Mouse (Mus musculus) midbrain, embryonic 15.5 days (tissue): ENCODE results near the gene Slc9a3r2. TPM values are rescaled to one million over a fixed set of nuclear protein-coding genes. Genes with fewer than 3 reads are reported as not detected.

Experiments used
- ATAC-seq: fragments of 200-750 bp; cut with Nextera tagmentation; replicated peaks from 2 replicates; pipeline ENCODE4 v1.8.0; 2017; ENCODE audit warnings: moderate TSS enrichment
- H3K27ac ChIP-seq: fragments of 300-500 bp; sonication (generic); 2 replicates; pipeline ENCODE4 v1.5.1; 2015; ENCODE audit warnings: mild to moderate bottlenecking, inconsistent platforms
- H3K27me3 ChIP-seq: fragments of 300-500 bp; sonication (generic); replicated peaks from 2 replicates; pipeline ENCODE4 v1.6.1; 2015; ENCODE audit warnings: inconsistent platforms
- H3K36me3 ChIP-seq: fragments of 300-500 bp; sonication (generic); replicated peaks from 2 replicates; pipeline ENCODE4 v1.6.1; 2015; ENCODE audit warnings: inconsistent platforms
- H3K4me1 ChIP-seq: fragments of 300-500 bp; sonication (generic); 2 replicates; pipeline ENCODE4 v1.6.1; 2015; ENCODE audit warnings: inconsistent platforms
- H3K4me2 ChIP-seq: fragments of 300-500 bp; sonication (generic); 2 replicates; pipeline ENCODE4 v1.6.1; 2015; ENCODE audit warnings: inconsistent platforms, mild to moderate bottlenecking, moderate library complexity
- H3K4me3 ChIP-seq: fragments of 300-500 bp; sonication (generic); 2 replicates; pipeline ENCODE4 v1.5.1; 2015; ENCODE audit warnings: mild to moderate bottlenecking, inconsistent platforms
- H3K9ac ChIP-seq: fragments of 300-500 bp; sonication (generic); 2 replicates; pipeline ENCODE4 v1.6.1; 2015; ENCODE audit warnings: mild to moderate bottlenecking, inconsistent platforms
- H3K9me3 ChIP-seq: fragments of 300-500 bp; sonication (generic); 2 replicates; pipeline ENCODE4 v1.6.1; 2016; ENCODE audit warnings: inconsistent platforms
- WGBS: fragments of 180-500 bp; shearing (Covaris S2); methylation state at CpG from one replicate; pipeline ENCODE4 v1.1.7; 2015; ENCODE audit warnings: mixed read lengths; 5-methylcytosine and 5-hydroxymethylcytosine counted together
- polyA plus RNA-seq: library from polyadenylated mRNA; unstranded; fragments of >200 nt; fragmentation: Nextera tagmentation; extraction: Ambion mirVana; gene quantifications from 2 replicates; pipeline ENCODE4 v1.2.1, GENCODE M21; 2015

Slc9a3r2 gene
- polyA plus RNA-seq, 1 experiment from 2014 or later, result 45.3 TPM

DNA sequence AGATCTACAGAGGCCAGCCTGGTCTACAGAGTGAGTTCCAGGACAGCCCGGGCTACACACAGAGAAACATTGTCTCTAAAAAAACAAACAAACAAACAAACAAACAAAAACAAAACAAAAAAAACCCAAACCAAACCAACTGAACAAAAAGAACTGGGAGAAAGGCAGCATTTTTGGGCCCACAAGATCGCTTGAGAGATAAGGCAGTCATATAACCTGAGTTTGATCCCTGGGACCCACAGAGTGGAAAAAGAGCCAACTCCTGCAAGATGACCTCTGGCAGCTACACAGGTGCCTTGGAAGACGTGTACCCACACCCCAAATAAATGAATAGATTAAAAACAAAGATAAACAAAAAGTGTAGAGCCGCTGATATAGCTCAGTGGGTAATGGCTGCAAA, 4.8 kb upstream of the Slc9a3r2 start:
- peaks cover 34% of the 10 kb centered on the region for H3K27me3 ChIP-seq
- H3K4me2 ChIP-seq, result no peak overlapping the region
- no peak overlapping the region for H3K27ac ChIP-seq
- H3K4me3 ChIP-seq, result no peak overlapping the region
- ATAC-seq, result no peak
- WGBS, result 71% methylated on average over 4 of the region's 4 CpGs
- peaks cover 19% of the 10 kb centered on the region for H3K4me1 ChIP-seq
- H3K9ac ChIP-seq, result no peak overlapping the region
- no peaks in the 10 kb centered on the region for H3K36me3 ChIP-seq
- H3K9me3 ChIP-seq, result no peaks in the 10 kb centered on the region

- Histone ChIP-seq H3K27me3 (peaks cover 27% of the 10 kb centered on the region), H3K27ac (no peak overlapping the region), H3K36me3 (no peaks in the 10 kb centered on the region), H3K9ac (peak overlapping the region; percentile 37), H3K4me3 (peak overlapping the region; percentile 23), H3K9me3 (no peaks in the 10 kb centered on the region), H3K4me2 (peak overlapping the region; percentile 49), H3K4me1 (peaks cover 25% of the 10 kb centered on the region)
- ATAC-seq, result no peak
- WGBS, result 6% methylated on average over 19 of the region's 19 CpGs
Measured at GRCm38 (mm10) chr17:24653967-24654710, 4.0 kb upstream of the Slc9a3r2 start.

GRCm38 (mm10) chr17:24651835-24652234, 1.7 kb upstream of the Slc9a3r2 start:
- no peak overlapping the region for H3K27ac ChIP-seq
- peaks cover 18% of the 10 kb centered on the region for H3K4me1 ChIP-seq
- H3K4me2 ChIP-seq, result no peak overlapping the region
- H3K9ac ChIP-seq, result no peak overlapping the region
- no peak for ATAC-seq
- H3K36me3 ChIP-seq, result no peaks in the 10 kb centered on the region
- no peak overlapping the region for H3K4me3 ChIP-seq
- H3K9me3 ChIP-seq, result no peaks in the 10 kb centered on the region
- WGBS, result 72% methylated on average over 3 of the region's 3 CpGs
- H3K27me3 ChIP-seq, result peaks cover 4% of the 10 kb centered on the region; the same call in 1 of the 2 replicates

DNA sequence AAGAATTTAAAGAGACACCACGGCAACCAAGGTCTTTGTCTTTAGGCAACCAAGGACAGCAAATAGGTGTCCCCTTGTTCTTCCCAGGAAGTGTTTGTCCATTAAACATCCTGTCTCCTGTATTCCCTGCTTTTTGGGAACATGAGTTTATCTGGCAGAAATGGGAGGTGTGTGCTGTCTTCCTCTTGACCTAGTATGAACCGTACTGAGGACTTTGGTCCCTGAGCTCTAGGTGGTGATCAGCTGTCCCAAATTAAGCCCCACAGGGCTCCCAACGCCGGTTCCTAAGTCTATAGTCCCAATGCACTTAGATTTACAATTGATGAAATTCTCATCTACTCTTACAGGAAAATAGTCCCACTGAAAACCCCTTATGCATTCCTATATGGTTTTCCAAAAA, 639 bp upstream of the Slc9a3r2 start:
- H3K9ac ChIP-seq, result peak overlapping the region; percentile 85; the same call in 1 of the 2 replicates

DNA sequence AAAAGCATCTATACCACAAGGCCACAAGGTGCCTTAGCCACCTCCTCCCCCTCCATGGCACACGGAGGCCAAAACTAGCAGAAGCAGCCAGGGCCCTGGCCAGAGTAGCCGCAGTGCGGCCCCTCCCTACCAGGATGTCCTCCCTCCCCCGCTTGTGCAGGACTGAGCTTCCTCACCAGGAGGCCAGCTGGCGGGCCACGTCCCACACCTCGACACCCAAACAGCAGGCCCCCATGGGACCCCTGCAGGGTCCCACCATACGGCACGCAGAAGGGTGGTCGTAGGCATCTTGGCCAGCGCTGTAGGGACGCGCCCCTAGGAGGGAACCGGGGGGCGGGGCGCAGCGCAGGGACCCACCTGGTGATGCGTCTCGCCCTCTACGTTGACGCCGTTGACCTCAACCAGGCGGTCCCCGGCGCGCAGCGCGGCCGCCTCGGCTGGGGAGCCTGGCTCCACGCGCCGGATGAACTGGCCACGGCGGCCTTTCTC, 502 bp downstream of the Slc9a3r2 start:
- WGBS, result under 1% methylated on average over 35 of the region's 35 CpGs
- H3K9ac ChIP-seq, result peak overlapping the region; percentile 85
- peak overlapping the region; percentile 81 for H3K4me3 ChIP-seq
- no peaks in the 10 kb centered on the region for H3K36me3 ChIP-seq
- no peaks in the 10 kb centered on the region for H3K9me3 ChIP-seq
- peak; percentile 65 for ATAC-seq
- peak overlapping the region; percentile 71 for H3K27ac ChIP-seq
- peaks cover 18% of the 10 kb centered on the region for H3K4me1 ChIP-seq
- 0 out of 2 replicates have a peak, but pooled peaks cover 3% of the 10 kb centered on the region for H3K27me3 ChIP-seq
- peak overlapping the region; percentile 93 for H3K4me2 ChIP-seq

More for the DNA sequence above, 639 bp upstream of the Slc9a3r2 start:
- peaks cover 18% of the 10 kb centered on the region for H3K4me1 ChIP-seq
- no peak overlapping the region for H3K27ac ChIP-seq
- no peaks in the 10 kb centered on the region for H3K36me3 ChIP-seq
- ATAC-seq, result no peak
- peak overlapping the region; percentile 93 for H3K4me2 ChIP-seq
- H3K27me3 ChIP-seq, result 0 out of 2 replicates have a peak, but pooled peaks cover 3% of the 10 kb centered on the region
- H3K9me3 ChIP-seq, result no peaks in the 10 kb centered on the region
- H3K4me3 ChIP-seq, result peak overlapping the region; percentile 81
- WGBS, result 74% methylated on average over 4 of the region's 4 CpGs

GRCm38 (mm10) chr17:24648731-24649377, 1.3 kb downstream of the Slc9a3r2 start:
- Histone ChIP-seq H3K9me3 (no peaks in the 10 kb centered on the region), H3K9ac (peak overlapping the region; percentile 85; the same call in 1 of the 2 replicates), H3K4me1 (peaks cover 17% of the 10 kb centered on the region), H3K36me3 (no peaks in the 10 kb centered on the region), H3K27me3 (0 out of 2 replicates have a peak, but pooled peaks cover 3% of the 10 kb centered on the region), H3K27ac (no peak overlapping the region), H3K4me2 (peak overlapping the region; percentile 93), H3K4me3 (peak overlapping the region; percentile 81)
- WGBS, result 75% methylated on average over 10 of the region's 10 CpGs
- no peak for ATAC-seq

GRCm38 (mm10) chr17:24647493-24647892, 2.6 kb downstream of the Slc9a3r2 start:
- 75% methylated on average over 11 of the region's 11 CpGs for WGBS

GRCm38 (mm10) chr17:24646381-24646780, 3.7 kb downstream of the Slc9a3r2 start:
- H3K36me3 ChIP-seq, result no peaks in the 10 kb centered on the region
- peaks cover 15% of the 10 kb centered on the region for H3K4me1 ChIP-seq
- ATAC-seq, result no peak
- H3K27ac ChIP-seq, result no peak overlapping the region
- 90% methylated on average over 4 of the region's 4 CpGs for WGBS
- H3K27me3 ChIP-seq, result 0 out of 2 replicates have a peak, but pooled peaks cover 3% of the 10 kb centered on the region
- no peak overlapping the region for H3K4me3 ChIP-seq
- no peak overlapping the region for H3K4me2 ChIP-seq
- no peaks in the 10 kb centered on the region for H3K9me3 ChIP-seq
- H3K9ac ChIP-seq, result no peak overlapping the region

More at GRCm38 (mm10) chr17:24647493-24647892, 2.6 kb downstream of the Slc9a3r2 start:
- 0 out of 2 replicates have a peak, but pooled peaks cover 3% of the 10 kb centered on the region for H3K27me3 ChIP-seq
- H3K4me2 ChIP-seq, result no peak overlapping the region
- H3K4me1 ChIP-seq, result peaks cover 15% of the 10 kb centered on the region
- no peak overlapping the region for H3K9ac ChIP-seq
- H3K9me3 ChIP-seq, result no peaks in the 10 kb centered on the region
- ATAC-seq, result no peak
- H3K27ac ChIP-seq, result no peak overlapping the region
- H3K4me3 ChIP-seq, result no peak overlapping the region
- H3K36me3 ChIP-seq, result no peaks in the 10 kb centered on the region

- H3K4me3 ChIP-seq, result no peak overlapping the region
- no peak overlapping the region for H3K9ac ChIP-seq
- no peak overlapping the region for H3K4me2 ChIP-seq
- no peaks in the 10 kb centered on the region for H3K36me3 ChIP-seq
- H3K27ac ChIP-seq, result no peak overlapping the region; the same call in 1 of the 2 replicates
- peaks cover 15% of the 10 kb centered on the region for H3K4me1 ChIP-seq
- H3K9me3 ChIP-seq, result no peaks in the 10 kb centered on the region
- WGBS, result 81% methylated on average over 3 of the region's 3 CpGs
- H3K27me3 ChIP-seq, result no peaks in the 10 kb centered on the region
- no peak for ATAC-seq
Measured at GRCm38 (mm10) chr17:24645916-24646315, 4.2 kb downstream of the Slc9a3r2 start.

DNA sequence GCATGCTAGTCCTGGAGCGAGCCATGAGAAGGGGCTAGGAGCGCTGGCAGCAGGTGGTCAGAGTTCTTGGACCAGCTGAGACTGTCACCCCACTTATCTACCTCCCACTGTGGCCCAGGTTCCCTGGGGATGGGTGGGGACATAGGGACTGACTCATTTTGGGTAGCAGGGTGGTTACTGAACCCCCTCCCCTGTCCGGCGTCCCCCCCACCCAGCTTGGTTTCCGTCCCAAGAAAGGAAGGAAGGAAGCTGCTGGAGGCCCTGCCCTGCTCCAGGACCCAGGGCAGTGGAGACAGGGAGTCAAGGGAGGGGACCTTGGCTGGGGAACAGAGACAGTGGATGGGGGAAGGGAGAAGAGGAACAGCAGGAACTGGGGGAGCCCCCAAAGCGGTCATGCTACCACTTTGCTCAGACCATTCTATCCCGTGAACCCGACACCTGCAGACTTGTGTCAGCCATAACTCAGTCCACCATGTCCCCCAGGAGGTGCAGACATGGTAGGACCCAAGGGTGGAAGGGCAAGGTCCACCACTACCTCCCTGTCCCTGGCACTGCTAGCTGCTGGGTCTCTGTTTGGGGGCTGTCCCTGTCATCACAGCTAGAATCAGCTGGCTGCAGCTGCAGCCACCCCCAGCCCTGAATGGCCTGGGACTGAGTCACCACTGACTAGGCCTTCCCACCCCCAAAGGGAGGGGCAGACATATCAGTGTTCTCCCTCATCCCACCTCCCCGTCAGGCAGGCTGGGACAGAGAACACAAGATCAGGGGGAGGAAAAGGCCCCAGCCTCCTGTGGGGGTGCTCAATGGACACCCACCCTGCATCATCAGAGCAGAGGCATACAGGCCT, 5.0 kb downstream of the Slc9a3r2 start:
- Histone ChIP-seq H3K4me2 (no peak overlapping the region), H3K4me3 (no peak overlapping the region), H3K27me3 (no peaks in the 10 kb centered on the region), H3K9ac (no peak overlapping the region), H3K4me1 (peaks cover 10% of the 10 kb centered on the region), H3K9me3 (no peaks in the 10 kb centered on the region), H3K36me3 (no peaks in the 10 kb centered on the region), H3K27ac (peak overlapping the region; percentile 34)
- 71% methylated on average over 9 of the region's 9 CpGs for WGBS
- no peak for ATAC-seq

DNA sequence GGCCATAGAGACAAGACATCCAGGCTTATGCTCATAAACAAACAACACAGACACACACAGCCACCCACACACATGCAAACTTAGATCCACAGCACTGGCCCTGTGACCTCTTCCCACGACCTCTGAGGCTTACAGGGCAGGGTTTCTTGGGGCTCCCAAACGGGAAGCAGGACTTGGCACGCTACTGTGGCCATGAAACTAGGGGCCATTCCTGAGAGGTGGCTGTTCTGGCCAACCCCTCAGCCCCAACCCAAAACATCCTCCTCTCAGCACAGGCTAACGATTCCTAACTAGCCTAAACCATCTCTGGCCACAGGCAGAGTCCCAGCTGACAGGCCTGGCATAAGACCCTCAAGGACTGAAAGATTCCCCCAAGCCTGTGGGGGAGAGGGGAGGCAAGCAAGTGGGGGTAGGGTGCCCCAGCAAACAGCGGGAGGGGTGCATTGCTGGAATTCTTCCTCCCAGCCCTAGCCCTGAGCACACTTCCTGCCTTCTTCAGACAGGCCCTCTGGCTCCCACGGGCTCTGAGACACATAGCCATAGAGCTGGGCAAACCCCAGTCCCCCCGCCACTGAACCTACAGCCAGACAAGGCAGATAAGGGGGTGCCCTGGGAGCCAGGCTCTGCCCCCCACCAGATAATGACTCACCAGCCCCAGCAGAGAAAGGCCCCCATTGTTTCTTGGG, 6.0 kb downstream of the Slc9a3r2 start:
- 53% methylated on average over 7 of the region's 7 CpGs for WGBS
- no peak for ATAC-seq
- no peak overlapping the region for H3K9ac ChIP-seq
- no peaks in the 10 kb centered on the region for H3K27me3 ChIP-seq
- H3K36me3 ChIP-seq, result peaks cover 4% of the 10 kb centered on the region; the same call in 1 of the 2 replicates
- peak overlapping the region; percentile 34; the same call in 1 of the 2 replicates for H3K27ac ChIP-seq
- peaks cover 5% of the 10 kb centered on the region for H3K4me1 ChIP-seq
- H3K9me3 ChIP-seq, result no peaks in the 10 kb centered on the region
- H3K4me3 ChIP-seq, result no peak overlapping the region
- H3K4me2 ChIP-seq, result no peak overlapping the region
